Mouse (Mus musculus): ENCODE data around the gene Hoxb2. TPM values are rescaled to one million over a fixed set of nuclear protein-coding genes. Genes with fewer than 3 reads are reported as not detected.

The Hoxb2 gene
- total RNA-seq, 1 experiment from 2014 or later = not detected

GRCm38 (mm10) chr11:96374810-96375209 lies 24.5 kb downstream of the Hoxb2 start:
- no peak for ATAC-seq (replicated peaks; ENCODE audit: low read depth, poor library complexity, severe bottlenecking)

- no peak for ATAC-seq (replicated peaks; ENCODE audit: low read depth, poor library complexity, severe bottlenecking)
Measured at GRCm38 (mm10) chr11:96383381-96383780, 33.1 kb downstream of the Hoxb2 start.

- ATAC-seq (replicated peaks; ENCODE audit: low read depth, poor library complexity, severe bottlenecking) = no peak
Measured at GRCm38 (mm10) chr11:96387635-96388034, 37.3 kb downstream of the Hoxb2 start.

- no peak for ATAC-seq (replicated peaks; ENCODE audit: low read depth, poor library complexity, severe bottlenecking)
Measured at GRCm38 (mm10) chr11:96396772-96397626, 46.7 kb downstream of the Hoxb2 start.

GRCm38 (mm10) chr11:96397806-96398335 lies 47.5 kb downstream of the Hoxb2 start:
- ATAC-seq (replicated peaks; ENCODE audit: low read depth, poor library complexity, severe bottlenecking) = no peak

GRCm38 (mm10) chr11:96399923-96400322 lies 49.6 kb downstream of the Hoxb2 start:
- ATAC-seq (replicated peaks; ENCODE audit: low read depth, poor library complexity, severe bottlenecking) = peak; percentile 97

Other genes starting within 250 kb of the Hoxb2 start
- gene Calcoco2, start 238.6 kb upstream of the Hoxb2 start, total RNA-seq (2017) = not detected in 2 replicates
- not detected in 2 replicates for gene Ttll6, start 216.7 kb upstream of the Hoxb2 start, total RNA-seq (2017)
- not detected in 2 replicates for gene Hoxb13, start 156.2 kb upstream of the Hoxb2 start, total RNA-seq (2017)
- gene Hoxb9, start 79.1 kb upstream of the Hoxb2 start, total RNA-seq (2017) = not detected in 2 replicates
- gene Hoxb8, start 68.6 kb upstream of the Hoxb2 start, total RNA-seq (2017) = not detected in 2 replicates
- gene Hoxb7, start 63.9 kb upstream of the Hoxb2 start, total RNA-seq (2017) = not detected in 2 replicates
- not detected in 2 replicates for gene Hoxb6, start 58.0 kb upstream of the Hoxb2 start, total RNA-seq (2017)
- not detected in 2 replicates for gene Hoxb5, start 47.2 kb upstream of the Hoxb2 start, total RNA-seq (2017)
- 1.1 and 2.8 TPM in 2 replicates for gene Hoxb4, start 32.3 kb upstream of the Hoxb2 start, total RNA-seq (2017)
- 0.55 and 0.78 TPM in 2 replicates for gene Hoxb3, start 27.2 kb upstream of the Hoxb2 start, total RNA-seq (2017)
- gene Hoxb1, start 15.2 kb downstream of the Hoxb2 start, total RNA-seq (2017) = not detected in 2 replicates
- 4.0 TPM in 1 of 2 replicates, not detected in the other for gene Skap1, start 114.1 kb downstream of the Hoxb2 start, total RNA-seq (2017)

Measured in common myeloid progenitor, adult 5-6 weeks (primary cell).